Mouse (Mus musculus): ENCODE measurements around the gene Nlrp4e. TPM values are rescaled to one million over a fixed set of nuclear protein-coding genes. Genes with fewer than 3 reads are reported as not detected.
"Not testable (repeated sequence)": the region's sequence is repeated elsewhere in the genome, so short reads cannot be mapped to it uniquely, and the experiment has no call there.

Nlrp4e gene
- polyA plus RNA-seq (2016; fragmentation: Nextera tagmentation; extraction: Ambion mirVana), result not detected in 2 replicates

GRCm38 (mm10) chr7:23300892-23301291 is at the start of gene Nlrp4e:
TSS of gene Nlrp4e (plus strand) at chr7:23301192.
- not testable (repeated sequence) for H3K27ac ChIP-seq; ATAC-seq (ENCODE audit: insufficient number of reproducible peaks, insufficient read depth, low FRiP score, low TSS enrichment); H3K9ac ChIP-seq; H3K4me2 ChIP-seq (replicated peaks); H3K4me3 ChIP-seq; H3K9me3 ChIP-seq; H3K27me3 ChIP-seq; H3K4me1 ChIP-seq; H3K36me3 ChIP-seq
- WGBS, result 89% methylated on average over 3 of the region's 3 CpGs

GRCm38 (mm10) chr7:23251582-23251981 is 49.4 kb upstream of the Nlrp4e start, which contains the start of gene Vmn1r166:
TSS of gene Vmn1r166 (minus strand) at chr7:23251682.
- H3K9ac ChIP-seq; H3K4me2 ChIP-seq (replicated peaks); ATAC-seq (ENCODE audit: insufficient number of reproducible peaks, insufficient read depth, low FRiP score, low TSS enrichment); H3K4me3 ChIP-seq; H3K9me3 ChIP-seq; H3K27ac ChIP-seq; H3K4me1 ChIP-seq; H3K27me3 ChIP-seq; H3K36me3 ChIP-seq: not testable (repeated sequence)
- no CpG with 5 or more reads among the region's 2 CpGs for WGBS

GRCm38 (mm10) chr7:23278800-23279199 is 22.2 kb upstream of the Nlrp4e start, which contains the start of gene Gm6902:
TSS of gene Gm6902 (minus strand) at chr7:23278900.
- H3K4me2 ChIP-seq (replicated peaks); H3K36me3 ChIP-seq; H3K4me1 ChIP-seq; H3K9me3 ChIP-seq; ATAC-seq (ENCODE audit: insufficient number of reproducible peaks, insufficient read depth, low FRiP score, low TSS enrichment); H3K9ac ChIP-seq; H3K27ac ChIP-seq; H3K27me3 ChIP-seq; H3K4me3 ChIP-seq: not testable (repeated sequence)
- WGBS, result no CpG with 5 or more reads among the region's 2 CpGs

GRCm38 (mm10) chr7:23358311-23358710 is 57.3 kb downstream of the Nlrp4e start:
- H3K9ac ChIP-seq; ATAC-seq (ENCODE audit: insufficient number of reproducible peaks, insufficient read depth, low FRiP score, low TSS enrichment); H3K4me3 ChIP-seq; H3K4me1 ChIP-seq; H3K27me3 ChIP-seq; H3K36me3 ChIP-seq; H3K4me2 ChIP-seq (replicated peaks); H3K27ac ChIP-seq: not testable (repeated sequence)
- peaks cover 18% of the 10 kb centered on the region; the same call in 1 of the 2 replicates for H3K9me3 ChIP-seq
- WGBS, result 89% methylated on average over 13 of the region's 13 CpGs

- peaks cover 25% of the 10 kb centered on the region for H3K9me3 ChIP-seq
- H3K36me3 ChIP-seq, result no peaks in the 10 kb centered on the region
- no peak within 1 kb of the TSS for H3K27ac ChIP-seq
- H3K4me1 ChIP-seq, result no peaks in the 10 kb centered on the region
- ATAC-seq (ENCODE audit: insufficient number of reproducible peaks, insufficient read depth, low FRiP score, low TSS enrichment), result no peak
- H3K4me3 ChIP-seq, result no peak within 1 kb of the TSS
- no peak within 1 kb of the TSS for H3K9ac ChIP-seq
- WGBS, result 72% methylated on average over 10 of the region's 10 CpGs
- no peaks in the 10 kb centered on the region for H3K27me3 ChIP-seq
- no peak within 1 kb of the TSS for H3K4me2 ChIP-seq (replicated peaks)
Measured at GRCm38 (mm10) chr7:23385589-23385988, 84.6 kb downstream of the Nlrp4e start, which contains the start of gene Nlrp5. TSS of gene Nlrp5 (plus strand) at chr7:23385889.

Small RNAs within 50 kb of the gene (microRNA-seq; reads per million reads assigned to microRNA genes)
- not detected for gene Gm25196

Other genes with a start within 250 kb of the Nlrp4e start
- gene Vmn1r163, start 245.7 kb upstream of the Nlrp4e start, polyA plus RNA-seq (2016; fragmentation: Nextera tagmentation; extraction: Ambion mirVana), result not detected in 2 replicates
- gene Gm8720, start 233.7 kb upstream of the Nlrp4e start, polyA plus RNA-seq (2016; fragmentation: Nextera tagmentation; extraction: Ambion mirVana), result not detected in 2 replicates
- not detected in 2 replicates for gene Gm10662, start 156.7 kb upstream of the Nlrp4e start, polyA plus RNA-seq (2016; fragmentation: Nextera tagmentation; extraction: Ambion mirVana)
- not detected in 2 replicates for gene Vmn1r165, start 83.9 kb upstream of the Nlrp4e start, polyA plus RNA-seq (2016; fragmentation: Nextera tagmentation; extraction: Ambion mirVana)
- not detected in 2 replicates for gene Vmn1r166, start 49.5 kb upstream of the Nlrp4e start, polyA plus RNA-seq (2016; fragmentation: Nextera tagmentation; extraction: Ambion mirVana)
- gene Gm6902, start 22.3 kb upstream of the Nlrp4e start, polyA plus RNA-seq (2016; fragmentation: Nextera tagmentation; extraction: Ambion mirVana), result not detected in 2 replicates
- not detected in 2 replicates for gene Nlrp5, start 84.7 kb downstream of the Nlrp4e start, polyA plus RNA-seq (2016; fragmentation: Nextera tagmentation; extraction: Ambion mirVana)
- not detected in 2 replicates for gene Vmn1r167, start 206.0 kb downstream of the Nlrp4e start, polyA plus RNA-seq (2016; fragmentation: Nextera tagmentation; extraction: Ambion mirVana)
- gene Vmn1r168, start 238.5 kb downstream of the Nlrp4e start, polyA plus RNA-seq (2016; fragmentation: Nextera tagmentation; extraction: Ambion mirVana), result not detected in 2 replicates